Mouse (Mus musculus): ENCODE measurements around the gene Tatdn3. TPM values are rescaled to one million over a fixed set of nuclear protein-coding genes. Genes with fewer than 3 reads are reported as not detected.
"Not testable (repeated sequence)": the region's sequence is repeated elsewhere in the genome, so short reads cannot be mapped to it uniquely, and the experiment has no call there.

Gene Tatdn3
- total and polyA plus RNA-seq, 3 experiments: 11.9 to 14.6 (median 14.3) TPM

DNA sequence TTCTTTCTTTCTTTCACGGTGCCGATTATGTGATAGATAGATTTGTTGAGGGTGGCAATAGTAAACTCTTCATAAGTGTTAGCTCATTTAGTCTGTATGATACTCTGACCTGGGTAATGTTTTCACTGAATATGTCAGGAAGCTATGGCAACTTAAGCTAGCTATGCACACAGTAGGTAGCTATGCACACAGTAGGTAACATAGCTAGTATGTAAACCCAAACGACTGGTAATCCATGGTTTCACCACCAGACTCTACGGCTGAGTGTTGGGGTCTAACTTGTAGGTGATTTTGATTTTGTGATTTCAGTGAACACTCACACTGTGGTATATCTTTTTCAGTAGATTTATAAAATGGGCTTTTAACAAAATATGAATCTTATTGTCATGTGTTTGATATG, 24.7 kb downstream of the Tatdn3 start:
- Histone ChIP-seq H3K27me3 (ENCODE audit: control insufficient read depth, insufficient read depth, low read length) (no peaks in the 10 kb centered on the region), H3K9ac (ENCODE audit: low read depth, low read length) (no peak overlapping the region), H3K4me3 (no peak overlapping the region), H3K4me1 (ENCODE audit: control insufficient read depth, insufficient read depth, low read length) (no peaks in the 10 kb centered on the region), H3K79me2 (replicated peaks; ENCODE audit: control insufficient read depth, insufficient read depth, low read length) (no peaks in the 10 kb centered on the region), H3K27ac (no peak overlapping the region), H3K36me3 (ENCODE audit: control insufficient read depth, insufficient read depth, low read length) (no peaks in the 10 kb centered on the region)
- intact Hi-C loops (cut with DNase I): no loop called here
- no peak for DNase-seq
- WGBS: 90% methylated on average over 4 of the region's 4 CpGs
- no peak for TF ChIP-seq EP300 (IDR thresholded peaks at IDR 0.05; ENCODE audit: insufficient read depth, low read depth, low read length)
- no peak for TF ChIP-seq CTCF (IDR thresholded peaks at IDR 0.05)
- no peak for TF ChIP-seq POLR2A (IDR thresholded peaks at IDR 0.05; ENCODE audit: insufficient read depth, low read depth, low read length)

GRCm38 (mm10) chr1:191036554-191037334, 26.0 kb downstream of the Tatdn3 start, which contains the start of gene Spata45:
Gene Spata45 (plus strand): TSS chr1:191036639.
- TF ChIP-seq POLR2A (IDR thresholded peaks at IDR 0.05; ENCODE audit: insufficient read depth, low read depth, low read length) (no peak), CTCF (IDR thresholded peaks at IDR 0.05) (no peak), EP300 (IDR thresholded peaks at IDR 0.05; ENCODE audit: insufficient read depth, low read depth, low read length) (no peak)
- Histone ChIP-seq H3K79me2 (replicated peaks; ENCODE audit: control insufficient read depth, insufficient read depth, low read length) (no peaks in the 10 kb centered on the region), H3K27ac (no peak within 1 kb of the TSS), H3K9ac (ENCODE audit: low read depth, low read length) (no peak within 1 kb of the TSS), H3K4me3 (no peak within 1 kb of the TSS), H3K27me3 (ENCODE audit: control insufficient read depth, insufficient read depth, low read length) (no peaks in the 10 kb centered on the region), H3K4me1 (ENCODE audit: control insufficient read depth, insufficient read depth, low read length) (no peaks in the 10 kb centered on the region), H3K36me3 (ENCODE audit: control insufficient read depth, insufficient read depth, low read length) (no peaks in the 10 kb centered on the region)
- 63% methylated on average over 6 of the region's 6 CpGs for WGBS
- DNase-seq: no peak
- intact Hi-C loops (cut with DNase I): no loop called here

- H3K9ac ChIP-seq (ENCODE audit: low read depth, low read length): no peak overlapping the region
- no peaks in the 10 kb centered on the region for H3K27me3 ChIP-seq (ENCODE audit: control insufficient read depth, insufficient read depth, low read length)
- no peak overlapping the region for H3K27ac ChIP-seq
- intact Hi-C loops (cut with DNase I): no loop called here
- no peaks in the 10 kb centered on the region for H3K4me1 ChIP-seq (ENCODE audit: control insufficient read depth, insufficient read depth, low read length)
- TF ChIP-seq POLR2A (IDR thresholded peaks at IDR 0.05; ENCODE audit: insufficient read depth, low read depth, low read length) (no peak), CTCF (IDR thresholded peaks at IDR 0.05) (no peak), EP300 (IDR thresholded peaks at IDR 0.05; ENCODE audit: insufficient read depth, low read depth, low read length) (no peak)
- no peak overlapping the region for H3K4me3 ChIP-seq
- no peaks in the 10 kb centered on the region for H3K36me3 ChIP-seq (ENCODE audit: control insufficient read depth, insufficient read depth, low read length)
- no peak for DNase-seq
- no peaks in the 10 kb centered on the region for H3K79me2 ChIP-seq (replicated peaks; ENCODE audit: control insufficient read depth, insufficient read depth, low read length)
- 46% methylated on average over 4 of the region's 4 CpGs for WGBS
These were observed 27.1 kb downstream of the Tatdn3 start for GRCm38 (mm10) chr1:191035649-191036048.

- DNase-seq; intact Hi-C loops (cut with DNase I); H3K36me3 ChIP-seq (ENCODE audit: control insufficient read depth, insufficient read depth, low read length); H3K79me2 ChIP-seq (replicated peaks; ENCODE audit: control insufficient read depth, insufficient read depth, low read length); H3K9ac ChIP-seq (ENCODE audit: low read depth, low read length); H3K27me3 ChIP-seq (ENCODE audit: control insufficient read depth, insufficient read depth, low read length); H3K4me1 ChIP-seq (ENCODE audit: control insufficient read depth, insufficient read depth, low read length); H3K27ac ChIP-seq; H3K4me3 ChIP-seq: not testable (repeated sequence)
- WGBS: 69% methylated on average over 6 of the region's 6 CpGs
These were observed 31.8 kb downstream of the Tatdn3 start for GRCm38 (mm10) chr1:191030922-191031425.

DNA sequence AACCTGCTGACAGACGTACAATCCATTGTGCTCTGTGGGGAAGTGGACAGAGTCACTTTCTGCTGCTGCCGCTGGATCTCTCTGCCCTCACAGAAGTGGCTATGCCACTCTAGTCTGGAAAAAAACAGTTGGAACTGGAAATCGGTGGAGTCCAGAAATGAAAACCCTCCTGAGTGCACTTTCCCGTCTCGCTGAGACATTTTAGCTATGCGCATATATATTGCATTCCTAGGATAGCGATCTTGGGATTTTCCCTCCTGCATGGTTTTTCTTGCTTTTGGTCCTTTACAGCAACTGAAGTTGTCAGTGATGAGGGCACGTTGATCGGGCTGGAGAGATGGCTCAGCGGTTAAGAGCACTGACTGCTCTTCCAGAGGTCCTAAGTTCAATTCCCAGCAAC, 32.5 kb downstream of the Tatdn3 start:
- DNase-seq: no peak
- H3K36me3 ChIP-seq (ENCODE audit: control insufficient read depth, insufficient read depth, low read length): no peaks in the 10 kb centered on the region
- H3K9ac ChIP-seq (ENCODE audit: low read depth, low read length): no peak overlapping the region
- no peak overlapping the region for H3K27ac ChIP-seq
- no peak overlapping the region for H3K4me3 ChIP-seq
- H3K27me3 ChIP-seq (ENCODE audit: control insufficient read depth, insufficient read depth, low read length): no peaks in the 10 kb centered on the region
- H3K4me1 ChIP-seq (ENCODE audit: control insufficient read depth, insufficient read depth, low read length): peaks cover 5% of the 10 kb centered on the region
- WGBS: 70% methylated on average over 10 of the region's 10 CpGs
- H3K79me2 ChIP-seq (replicated peaks; ENCODE audit: control insufficient read depth, insufficient read depth, low read length): no peaks in the 10 kb centered on the region
- intact Hi-C loops (cut with DNase I): no loop called here
- TF ChIP-seq POLR2A (IDR thresholded peaks at IDR 0.05; ENCODE audit: insufficient read depth, low read depth, low read length) (no peak), CTCF (IDR thresholded peaks at IDR 0.05) (no peak), EP300 (IDR thresholded peaks at IDR 0.05; ENCODE audit: insufficient read depth, low read depth, low read length) (no peak)

DNA sequence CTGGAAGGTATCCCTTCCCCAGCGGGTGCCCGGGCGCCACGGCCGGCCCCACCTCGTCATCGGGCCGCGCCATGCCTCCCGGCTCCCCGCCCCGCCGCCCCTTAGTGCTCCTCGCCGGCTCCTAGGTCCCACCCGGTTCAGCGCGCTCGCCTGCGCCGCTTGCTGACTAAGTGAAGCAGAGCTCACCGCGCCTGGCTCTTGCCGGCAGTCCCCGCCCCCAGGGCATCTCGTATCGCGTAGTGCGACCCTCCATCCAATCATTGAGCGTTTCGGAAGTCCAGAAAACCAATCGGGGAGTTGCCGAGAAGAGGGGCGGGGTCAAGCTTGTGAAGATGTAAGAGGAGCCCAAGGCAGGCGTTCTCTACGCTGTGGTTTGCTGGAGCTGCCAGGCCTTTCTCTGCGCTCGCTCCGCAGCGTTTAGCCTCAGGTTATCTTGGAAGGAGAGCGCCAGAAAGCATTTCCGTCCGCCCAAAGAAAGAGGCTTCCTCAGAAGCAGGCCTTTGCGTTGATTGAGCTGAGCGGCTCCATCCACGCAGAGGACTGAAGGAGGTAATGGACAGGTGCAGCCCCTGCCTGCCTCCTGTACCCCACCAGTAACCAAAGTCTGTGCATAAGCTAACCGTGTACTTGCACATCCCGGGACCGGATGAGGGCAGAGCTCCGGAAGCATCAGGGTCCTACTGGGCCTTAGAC, 36.6 kb downstream of the Tatdn3 start, which contains the start of gene Flvcr1:
TSS of gene Flvcr1 (minus strand) at position 138 of the 693 bp plus-strand sequence.
- H3K79me2 ChIP-seq (replicated peaks; ENCODE audit: control insufficient read depth, insufficient read depth, low read length): no peaks in the 10 kb centered on the region
- peaks cover 6% of the 10 kb centered on the region for H3K4me1 ChIP-seq (ENCODE audit: control insufficient read depth, insufficient read depth, low read length)
- peak within 1 kb of the TSS; percentile 73 for H3K27ac ChIP-seq
- peak within 1 kb of the TSS; percentile 73 for H3K9ac ChIP-seq (ENCODE audit: low read depth, low read length)
- peak; percentile 44 for TF ChIP-seq CTCF (IDR thresholded peaks at IDR 0.05)
- TF ChIP-seq POLR2A (IDR thresholded peaks at IDR 0.05; ENCODE audit: insufficient read depth, low read depth, low read length): peak; percentile 95
- 0 out of 2 replicates have a peak, but pooled peaks have one; percentile 49 for TF ChIP-seq EP300 (IDR thresholded peaks at IDR 0.05; ENCODE audit: insufficient read depth, low read depth, low read length)
- no peaks in the 10 kb centered on the region for H3K27me3 ChIP-seq (ENCODE audit: control insufficient read depth, insufficient read depth, low read length)
- peak within 1 kb of the TSS; percentile 86 for H3K4me3 ChIP-seq
- intact Hi-C loops (cut with DNase I): loop anchor here (1.0 to 5.0 kb wide), 2 partner anchors 36 to 156 kb away; partner anchors contain the start of gene Tatdn3
- WGBS: under 1% methylated on average over 50 of the region's 50 CpGs
- DNase-seq: peak; percentile 97 to 99
- H3K36me3 ChIP-seq (ENCODE audit: control insufficient read depth, insufficient read depth, low read length): no peaks in the 10 kb centered on the region
